Mouse (Mus musculus): ENCODE data around the gene Sgcg. TPM values are rescaled to one million over a fixed set of nuclear protein-coding genes. Genes with fewer than 3 reads are reported as not detected.

The Sgcg gene
- total and polyA plus RNA-seq, 3 experiments, result 105 to 235 (median 181) TPM

GRCm38 (mm10) chr14:61172548-61173158, 85.6 kb downstream of the Sgcg start:
- Histone ChIP-seq H3K27ac (peak overlapping the region; percentile 86), H3K27me3 (ENCODE audit: control insufficient read depth, insufficient read depth, low read length) (no peaks in the 10 kb centered on the region), H3K4me3 (peak overlapping the region; percentile 94), H3K36me3 (ENCODE audit: control insufficient read depth, insufficient read depth, low read length) (peaks cover 6% of the 10 kb centered on the region), H3K4me1 (ENCODE audit: control insufficient read depth, insufficient read depth, low read length) (peaks cover 2% of the 10 kb centered on the region; the same call in 1 of the 2 replicates), H3K79me2 (replicated peaks; ENCODE audit: control insufficient read depth, insufficient read depth, low read length) (peaks cover 6% of the 10 kb centered on the region), H3K9ac (ENCODE audit: low read depth, low read length) (peak overlapping the region; percentile 90)
- TF ChIP-seq POLR2A (IDR thresholded peaks at IDR 0.05; ENCODE audit: insufficient read depth, low read depth, low read length) (peak; percentile 83), CTCF (IDR thresholded peaks at IDR 0.05) (no peak), EP300 (IDR thresholded peaks at IDR 0.05; ENCODE audit: insufficient read depth, low read depth, low read length) (peak; percentile 57; the same call in 1 of the 2 replicates)
- DNase-seq, result peak; percentile 100
- intact Hi-C loops (cut with DNase I), result loop anchor here (1.0 to 10.0 kb wide), 2 partner anchors 34 to 918 kb away; partner anchors contain the start of genes Gm49336, Nupl1 and Sacs
- WGBS, result under 1% methylated on average over 52 of the region's 52 CpGs

DNA sequence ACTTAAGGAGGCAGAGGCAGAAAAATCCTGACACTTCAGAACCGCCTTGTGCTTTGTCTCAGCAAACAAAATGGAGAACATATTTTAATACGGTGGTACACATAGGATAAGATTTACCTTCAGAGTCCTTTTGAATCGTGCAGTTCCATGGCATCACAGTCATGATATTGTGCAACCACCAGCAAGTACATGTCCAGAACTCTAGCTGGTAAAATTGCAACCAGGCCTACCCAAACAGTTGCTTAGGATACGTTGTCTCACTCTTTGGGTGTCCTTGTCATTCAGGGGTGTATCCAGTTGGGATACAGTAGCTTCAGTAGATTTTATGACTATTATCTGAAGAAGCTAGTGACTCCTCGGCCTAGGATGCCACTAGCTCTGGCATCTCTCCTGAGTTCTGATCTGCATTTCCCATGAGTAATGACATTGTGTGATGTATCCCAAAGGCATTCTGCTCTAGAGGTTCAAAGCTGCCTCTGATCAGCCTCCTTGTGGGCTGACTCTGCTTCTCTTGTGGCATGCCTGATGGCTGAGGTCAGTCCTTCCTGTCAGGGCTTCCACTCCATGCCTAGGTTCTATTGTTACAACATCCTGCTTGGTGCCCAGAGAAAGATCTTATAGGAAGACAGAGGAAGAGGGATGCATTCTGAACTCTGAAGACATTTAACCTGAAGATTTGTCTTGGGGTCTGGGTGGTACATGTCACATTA, 86.9 kb downstream of the Sgcg start:
- H3K27ac ChIP-seq, result no peak overlapping the region
- H3K4me3 ChIP-seq, result no peak overlapping the region
- peaks cover 2% of the 10 kb centered on the region; the same call in 1 of the 2 replicates for H3K4me1 ChIP-seq (ENCODE audit: control insufficient read depth, insufficient read depth, low read length)
- peaks cover 6% of the 10 kb centered on the region for H3K79me2 ChIP-seq (replicated peaks; ENCODE audit: control insufficient read depth, insufficient read depth, low read length)
- intact Hi-C loops (cut with DNase I), result loop anchor here (10.0 kb wide), 1 partner anchor 917 kb away; the partner anchor contains the start of genes Gm49336 and Nupl1
- WGBS, result 75% methylated on average over 5 of the region's 5 CpGs
- no peaks in the 10 kb centered on the region for H3K27me3 ChIP-seq (ENCODE audit: control insufficient read depth, insufficient read depth, low read length)
- TF ChIP-seq CTCF (IDR thresholded peaks at IDR 0.05) (no peak), EP300 (IDR thresholded peaks at IDR 0.05; ENCODE audit: insufficient read depth, low read depth, low read length) (no peak), POLR2A (IDR thresholded peaks at IDR 0.05; ENCODE audit: insufficient read depth, low read depth, low read length) (no peak)
- no peak overlapping the region for H3K9ac ChIP-seq (ENCODE audit: low read depth, low read length)
- DNase-seq, result no peak
- H3K36me3 ChIP-seq (ENCODE audit: control insufficient read depth, insufficient read depth, low read length), result peaks cover 6% of the 10 kb centered on the region

Other genes with a start within 250 kb of the Sgcg start
- gene Tnfrsf19, start 212.0 kb downstream of the Sgcg start, total RNA-seq (2021), result 1 to 10 TPM; 2.2 to 4.3 TPM
- 3.7 and 4.7 TPM in 2 replicates for gene Tnfrsf19, start 212.0 kb downstream of the Sgcg start, polyA plus RNA-seq (2012; rRNA removed)
- 10 to 100 TPM; 24.2 to 25.8 TPM for gene Sacs, start 120.0 kb downstream of the Sgcg start, total RNA-seq (2021)
- gene Sacs, start 120.0 kb downstream of the Sgcg start, polyA plus RNA-seq (2012; rRNA removed), result 3.3 and 8.9 TPM in 2 replicates
- under 1 TPM; 0.42 to 0.75 TPM for gene Arl11, start 51.3 kb upstream of the Sgcg start, total RNA-seq (2021)
- 0.80 and 0.85 TPM in 2 replicates for gene Arl11, start 51.3 kb upstream of the Sgcg start, polyA plus RNA-seq (2012; rRNA removed)
- 1 to 10 TPM in 1 of 2 experiments, under 1 TPM in 1; 0.98 to 1.2 TPM for gene Ebpl, start 101.9 kb upstream of the Sgcg start, total RNA-seq (2021)
- gene Ebpl, start 101.9 kb upstream of the Sgcg start, polyA plus RNA-seq (2012; rRNA removed), result 1.0 and 1.3 TPM in 2 replicates
- gene Kpna3, start 181.4 kb upstream of the Sgcg start, total RNA-seq (2021), result 10 to 100 TPM; 51.3 to 53.4 TPM
- gene Kpna3, start 181.4 kb upstream of the Sgcg start, polyA plus RNA-seq (2012; rRNA removed), result 16.1 and 41.1 TPM in 2 replicates